Mouse (Mus musculus): ENCODE results near the gene Sephs2.

The Sephs2 gene

GRCm38 (mm10) chr7:127232622-127233367 lies 41.1 kb downstream of the Sephs2 start, which contains the start of the genes Zfp553 and Sept1:
TSS of gene Zfp553 (plus strand) at chr7:127233061.
TSS of gene Sept1 (minus strand) at chr7:127233130.
- peak; percentile 81 for DNase-seq (ENCODE audit: low spot score)

- no peak for DNase-seq (ENCODE audit: low spot score)
These were observed 41.8 kb downstream of the Sephs2 start for GRCm38 (mm10) chr7:127231826-127232621.

GRCm38 (mm10) chr7:127231376-127231775 lies 42.5 kb downstream of the Sephs2 start:
- DNase-seq (ENCODE audit: low spot score) = no peak

GRCm38 (mm10) chr7:127228615-127229303 lies 45.1 kb downstream of the Sephs2 start:
- peak; percentile 83 for DNase-seq (ENCODE audit: low spot score)

GRCm38 (mm10) chr7:127225147-127225995 lies 48.5 kb downstream of the Sephs2 start:
- DNase-seq (ENCODE audit: low spot score) = no peak

GRCm38 (mm10) chr7:127224616-127225015 lies 49.2 kb downstream of the Sephs2 start:
- DNase-seq (ENCODE audit: low spot score) = no peak

- DNase-seq (ENCODE audit: low spot score) = no peak
These were observed 50.1 kb downstream of the Sephs2 start for GRCm38 (mm10) chr7:127223515-127224478.

- DNase-seq (ENCODE audit: low spot score) = no peak
These were observed 50.7 kb downstream of the Sephs2 start for GRCm38 (mm10) chr7:127223106-127223505.
